Mouse (Mus musculus): ENCODE measurements around the gene Olfr251. TPM values are rescaled to one million over a fixed set of nuclear protein-coding genes. Genes with fewer than 3 reads are reported as not detected.
"Not testable (repeated sequence)": the region's sequence is repeated elsewhere in the genome, so short reads cannot be mapped to it uniquely, and the experiment has no call there.

The Olfr251 gene
- not detected for total RNA-seq (2021)
- long read RNA-seq, experiment 1 = 0 reads
- long read RNA-seq, experiment 2 = 0 reads

GRCm38 (mm10) chr9:38376786-38377185 lies at the start of gene Olfr251:
Gene Olfr251, plus strand, starts transcription at chr9:38377086.
- no peak for DNase-seq

- no peak for DNase-seq
Measured at GRCm38 (mm10) chr9:38328760-38329159, 48.1 kb upstream of the Olfr251 start, which contains the start of gene Olfr25. Gene Olfr25, plus strand, starts transcription at chr9:38329060.

- DNase-seq = no peak
Measured at GRCm38 (mm10) chr9:38348111-38348510, 28.8 kb upstream of the Olfr251 start, which contains the start of gene Olfr898. Gene Olfr898, plus strand, starts transcription at chr9:38348411.

- DNase-seq = no peak
Measured at GRCm38 (mm10) chr9:38366596-38366995, 10.3 kb upstream of the Olfr251 start, which contains the start of gene Olfr250. Gene Olfr250, plus strand, starts transcription at chr9:38366896.

GRCm38 (mm10) chr9:38401398-38401797 lies 24.5 kb downstream of the Olfr251 start, which contains the start of gene Olfr147:
Gene Olfr147, plus strand, starts transcription at chr9:38401698.
- no peak for DNase-seq

- DNase-seq = not testable (repeated sequence)
Measured at GRCm38 (mm10) chr9:38407502-38407901, 30.6 kb downstream of the Olfr251 start.

- not testable (repeated sequence) for DNase-seq
Measured at GRCm38 (mm10) chr9:38413502-38413901, 36.6 kb downstream of the Olfr251 start.

GRCm38 (mm10) chr9:38423801-38424200 lies 46.9 kb downstream of the Olfr251 start:
- DNase-seq = no peak

- no peak for DNase-seq
Measured at GRCm38 (mm10) chr9:38427026-38427425, 50.1 kb downstream of the Olfr251 start.

GRCm38 (mm10) chr9:38429155-38429554 lies 52.3 kb downstream of the Olfr251 start, which contains the start of gene Olfr901:
Gene Olfr901, plus strand, starts transcription at chr9:38429455.
- no peak for DNase-seq

Other genes starting within 250 kb of the Olfr251 start
- gene Olfr890, start 234.6 kb upstream of the Olfr251 start, total RNA-seq (2021) = not detected
- gene Olfr891, start 196.3 kb upstream of the Olfr251 start, total RNA-seq (2021) = not detected
- gene Olfr893, start 168.7 kb upstream of the Olfr251 start, total RNA-seq (2021) = not detected
- not detected for gene Olfr894, start 159.0 kb upstream of the Olfr251 start, total RNA-seq (2021)
- not detected for gene Olfr143, start 124.3 kb upstream of the Olfr251 start, total RNA-seq (2021)
- not detected for gene Olfr895, start 109.2 kb upstream of the Olfr251 start, total RNA-seq (2021)
- gene Olfr896-ps1, start 86.0 kb upstream of the Olfr251 start, total RNA-seq (2021) = not detected
- gene Olfr25, start 48.0 kb upstream of the Olfr251 start, total RNA-seq (2021) = not detected
- not detected for gene Olfr898, start 28.7 kb upstream of the Olfr251 start, total RNA-seq (2021)
- not detected for gene Olfr250, start 10.2 kb upstream of the Olfr251 start, total RNA-seq (2021)
- gene Olfr147, start 24.6 kb downstream of the Olfr251 start, total RNA-seq (2021) = not detected
- not detected for gene Olfr901, start 52.4 kb downstream of the Olfr251 start, total RNA-seq (2021)
- gene Olfr902, start 70.6 kb downstream of the Olfr251 start, total RNA-seq (2021) = not detected
- gene Olfr904, start 86.1 kb downstream of the Olfr251 start, total RNA-seq (2021) = not detected
- gene Olfr905, start 94.0 kb downstream of the Olfr251 start, total RNA-seq (2021) = not detected
- not detected for gene Olfr906, start 110.0 kb downstream of the Olfr251 start, total RNA-seq (2021)
- gene Olfr907, start 118.7 kb downstream of the Olfr251 start, total RNA-seq (2021) = not detected
- gene Olfr911-ps1, start 144.5 kb downstream of the Olfr251 start, total RNA-seq (2021) = not detected
- gene Olfr910, start 160.8 kb downstream of the Olfr251 start, total RNA-seq (2021) = not detected
- not detected for gene Olfr912, start 203.1 kb downstream of the Olfr251 start, total RNA-seq (2021)
- gene Olfr913, start 215.7 kb downstream of the Olfr251 start, total RNA-seq (2021) = not detected
- gene Olfr914, start 228.0 kb downstream of the Olfr251 start, total RNA-seq (2021) = not detected

Measured in gastrocnemius, postnatal 10 days (tissue).